Mouse (Mus musculus) urinary bladder, postnatal 0 days (tissue): Measurements from ENCODE around the gene Zfp607b. TPM values are rescaled to one million over a fixed set of nuclear protein-coding genes. Genes with fewer than 3 reads are reported as not detected.

Experiments
- polyA plus RNA-seq: library from polyadenylated mRNA; unstranded; fragments of >200 nt; fragmentation: Nextera tagmentation; extraction: Ambion mirVana; gene quantifications from 2 replicates; pipeline ENCODE4 v1.2.1, GENCODE M21; 2015

Gene Zfp607b
- polyA plus RNA-seq: 2.1 and 3.1 TPM in 2 replicates

DNA sequence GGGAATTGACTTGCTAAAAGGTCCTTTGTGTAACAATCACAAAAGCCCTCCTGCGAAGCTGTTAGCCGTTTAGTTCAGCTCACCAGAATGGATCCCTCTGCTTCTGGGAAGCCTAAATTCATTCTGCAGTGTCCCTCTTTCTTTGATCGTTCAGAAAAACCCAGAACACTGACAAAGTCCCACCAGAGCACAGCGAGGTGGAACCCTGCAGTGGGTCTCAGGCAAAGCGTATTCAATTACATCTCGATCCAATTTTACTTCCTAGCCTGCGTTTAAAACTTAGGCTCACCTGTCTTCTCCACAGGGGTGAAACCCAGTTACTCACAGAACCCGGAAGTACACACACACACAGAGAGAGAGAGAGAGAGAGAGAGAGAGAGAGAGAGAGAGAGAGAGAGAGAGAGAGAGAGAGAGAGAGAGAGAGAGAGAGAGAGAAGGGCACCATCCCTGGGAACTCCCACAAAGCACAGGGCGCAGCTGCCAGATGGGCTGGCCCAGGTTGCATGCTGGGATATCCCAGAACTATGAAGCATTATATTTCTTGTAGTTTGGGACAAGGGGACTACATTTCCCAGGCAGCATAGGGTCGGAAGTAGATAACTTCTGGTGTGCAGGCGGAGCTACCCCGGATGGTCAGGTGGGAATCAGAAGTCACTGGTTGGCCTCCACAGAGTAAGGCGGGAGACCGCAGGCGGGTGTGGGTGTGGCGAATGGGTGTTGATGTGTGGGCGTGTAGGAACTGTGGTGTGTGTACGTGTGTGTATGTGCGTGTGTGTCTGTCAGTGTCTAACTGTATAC lies at the start of gene Zfp607b:
TSS of gene Zfp607b (plus strand) at position 526 of the 798 bp plus-strand sequence.

DNA sequence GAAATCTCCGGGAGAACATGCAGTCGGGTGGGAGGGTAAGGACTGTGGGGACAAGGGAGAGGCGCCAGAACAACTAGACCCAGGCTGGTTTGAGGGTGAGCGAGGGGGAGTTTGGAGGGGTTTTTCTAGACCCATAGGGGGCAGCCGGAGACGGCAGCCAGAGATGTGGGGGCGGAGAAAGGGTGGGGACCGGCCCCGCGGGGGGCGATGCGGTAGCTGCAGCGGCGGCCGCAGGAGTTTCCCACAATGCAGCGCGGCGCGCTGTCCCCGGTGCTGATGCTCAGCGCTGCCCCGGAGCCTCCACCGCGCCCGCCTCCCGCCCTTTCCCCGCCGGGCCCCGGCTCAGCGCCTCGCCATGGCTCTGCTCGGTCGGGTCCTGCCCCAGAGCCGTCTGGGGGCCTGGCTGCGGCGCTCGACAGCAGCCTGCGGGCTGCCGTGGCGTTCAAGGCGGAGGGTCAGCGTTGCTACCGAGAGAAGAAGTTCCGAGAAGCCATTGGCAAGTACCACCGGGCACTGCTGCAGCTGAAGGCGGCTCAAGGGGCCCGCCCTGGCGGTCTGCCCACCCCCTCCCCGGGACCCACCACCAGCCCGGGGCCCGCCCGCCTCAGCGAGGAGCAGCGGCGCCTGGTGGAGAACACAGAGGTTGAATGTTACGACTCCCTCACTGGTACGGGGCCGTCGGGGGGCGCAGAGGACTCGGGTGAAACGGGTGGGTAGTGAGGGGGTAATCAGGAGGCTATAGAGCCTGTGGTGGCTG lies 35.3 kb upstream of the Zfp607b start, which contains the start of gene Ttc9b:
TSS of gene Ttc9b (plus strand) at position 235 of the 757 bp plus-strand sequence.

DNA sequence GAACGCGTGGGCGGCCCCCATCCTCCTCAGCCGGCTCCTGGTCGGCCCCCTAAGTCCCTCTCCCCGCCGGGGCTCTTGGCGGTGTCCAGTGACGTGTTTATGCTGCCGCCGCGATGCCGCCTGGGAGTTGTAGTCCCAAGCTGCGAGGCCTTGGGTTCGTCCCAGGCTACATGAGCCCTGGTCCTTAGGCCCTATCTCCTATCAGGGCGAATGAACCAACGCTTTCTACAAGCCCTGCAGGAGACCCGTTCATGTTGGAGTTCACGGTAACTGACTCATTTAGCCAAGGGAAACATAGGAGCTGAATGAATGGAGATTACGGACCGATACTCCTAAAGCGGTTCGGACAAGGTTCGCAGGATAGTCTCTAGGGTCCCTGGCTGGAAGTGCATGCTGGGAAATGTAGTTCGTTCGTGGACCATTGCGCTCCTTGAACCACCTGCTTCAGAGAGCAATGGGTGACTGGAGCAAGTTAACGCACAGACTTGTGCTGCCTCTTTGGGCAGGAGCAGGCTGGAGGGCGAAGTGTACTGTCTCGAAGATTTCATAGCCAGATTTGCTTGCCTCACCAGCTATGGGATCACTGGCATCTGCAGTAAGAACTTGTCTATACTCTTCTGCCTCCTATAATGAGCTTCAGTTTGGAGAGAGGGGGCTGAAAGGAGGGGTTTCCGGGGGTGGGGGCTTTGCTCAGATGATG lies 14.5 kb upstream of the Zfp607b start, which contains the start of gene Map3k10:
TSS of gene Map3k10 (minus strand) at position 77 of the 700 bp plus-strand sequence.

DNA sequence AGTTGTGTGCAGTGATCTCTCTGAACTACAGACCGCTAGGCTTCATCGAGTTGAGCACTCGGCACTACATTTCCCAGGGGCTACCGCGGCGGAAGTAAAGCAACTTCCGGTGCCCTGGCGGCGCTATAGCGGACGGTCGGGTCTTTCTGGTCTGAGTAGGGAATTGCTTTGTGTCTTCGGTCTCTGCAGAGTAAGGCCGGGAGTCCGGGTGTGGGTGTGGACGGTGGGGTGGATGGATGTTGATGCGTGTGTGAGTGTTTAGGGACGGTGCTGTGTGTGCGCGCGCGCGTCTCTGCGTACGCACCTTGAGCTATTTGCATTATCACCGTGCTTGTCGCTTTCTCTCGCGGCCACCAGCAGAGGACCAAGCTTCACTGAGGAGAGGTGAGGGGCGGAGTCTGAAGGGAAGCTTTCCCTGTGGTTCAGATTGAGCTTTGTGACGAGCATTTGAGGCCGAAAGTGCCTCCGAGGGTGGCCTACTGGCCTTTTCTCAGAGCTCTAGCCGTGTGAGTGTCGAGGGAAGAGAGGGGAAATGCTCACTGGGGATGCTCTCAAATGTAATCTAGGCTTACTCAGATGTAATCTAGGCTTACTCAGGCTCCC lies 42.2 kb downstream of the Zfp607b start, which contains the start of gene Zfp60:
TSS of gene Zfp60 (plus strand) at position 109 of the 603 bp plus-strand sequence.

Other genes with a start within 250 kb of the Zfp607b start
- 0.37 and 0.46 TPM in 2 replicates for gene Sptbn4, start 241.7 kb upstream of the Zfp607b start, polyA plus RNA-seq
- 50.0 and 67.3 TPM in 2 replicates for gene Blvrb, start 241.4 kb upstream of the Zfp607b start, polyA plus RNA-seq
- gene Sertad3, start 215.6 kb upstream of the Zfp607b start, polyA plus RNA-seq: 19.5 and 22.0 TPM in 2 replicates
- 53.6 and 59.8 TPM in 2 replicates for gene Sertad1, start 202.4 kb upstream of the Zfp607b start, polyA plus RNA-seq
- 4.2 and 5.3 TPM in 2 replicates for gene Prx, start 190.0 kb upstream of the Zfp607b start, polyA plus RNA-seq
- 0.75 and 0.76 TPM in 2 replicates for gene Hipk4, start 166.1 kb upstream of the Zfp607b start, polyA plus RNA-seq
- 61.5 and 71.4 TPM in 2 replicates for gene Pld3, start 136.1 kb upstream of the Zfp607b start, polyA plus RNA-seq
- 10.5 and 11.2 TPM in 2 replicates for gene 2310022A10Rik, start 136.1 kb upstream of the Zfp607b start, polyA plus RNA-seq
- gene Akt2, start 97.8 kb upstream of the Zfp607b start, polyA plus RNA-seq: 53.6 and 57.1 TPM in 2 replicates
- gene Ttc9b, start 35.4 kb upstream of the Zfp607b start, polyA plus RNA-seq: 0.19 TPM in 1 of 2 replicates, not detected in the other
- gene Map3k10, start 14.7 kb upstream of the Zfp607b start, polyA plus RNA-seq: 5.2 and 6.4 TPM in 2 replicates
- 7.8 and 9.7 TPM in 2 replicates for gene Zfp60, start 42.0 kb downstream of the Zfp607b start, polyA plus RNA-seq
- 1.4 and 1.6 TPM in 2 replicates for gene Zfp626, start 117.9 kb downstream of the Zfp607b start, polyA plus RNA-seq
- gene Zfp59, start 149.3 kb downstream of the Zfp607b start, polyA plus RNA-seq: 2.7 and 3.0 TPM in 2 replicates
- 1.4 and 1.6 TPM in 2 replicates for gene Zfp607a, start 168.2 kb downstream of the Zfp607b start, polyA plus RNA-seq
- 3.7 and 4.6 TPM in 2 replicates for gene Zfp974, start 240.1 kb downstream of the Zfp607b start, polyA plus RNA-seq